Mouse (Mus musculus) intestine, embryonic 14.5 days (tissue): ENCODE data around the gene Aqp5. TPM values are rescaled to one million over a fixed set of nuclear protein-coding genes. Genes with fewer than 3 reads are reported as not detected.

ENCODE experiments used
- ATAC-seq: fragments of 200-750 bp; cut with Nextera tagmentation; replicated peaks from 2 replicates; pipeline ENCODE4 v1.8.0; 2017; ENCODE audit warnings: low read depth, moderate number of reproducible peaks, moderate TSS enrichment, moderate library complexity; ENCODE audit not compliant: low FRiP score, low TSS enrichment
- DNase-seq: peaks from one replicate; pipeline ENCODE4 v3.0.0-alpha.2; 2018; ENCODE audit warnings: low spot score
- H3K27ac ChIP-seq: fragments of 300-500 bp; sonication (generic); 2 replicates; pipeline ENCODE4 v1.5.1; 2014; ENCODE audit warnings: low read depth, mild to moderate bottlenecking, control low read depth
- H3K27me3 ChIP-seq: fragments of 300-500 bp; sonication (generic); replicated peaks from 2 replicates; pipeline ENCODE4 v1.6.1; 2014; ENCODE audit warnings: low read length, control low read depth; ENCODE audit not compliant: control insufficient read depth, insufficient read depth
- H3K36me3 ChIP-seq: fragments of 300-500 bp; sonication (generic); 2 replicates; pipeline ENCODE4 v1.6.1; 2014; ENCODE audit warnings: low read length, control low read depth; ENCODE audit not compliant: control insufficient read depth, insufficient read depth
- H3K4me1 ChIP-seq: fragments of 300-500 bp; sonication (generic); replicated peaks from 2 replicates; pipeline ENCODE4 v1.6.1; 2014; ENCODE audit warnings: low read length, control low read depth, mixed read lengths; ENCODE audit not compliant: control insufficient read depth, insufficient read depth
- H3K4me2 ChIP-seq: fragments of 300-500 bp; sonication (generic); 2 replicates; pipeline ENCODE4 v1.6.1; 2014; ENCODE audit warnings: low read length
- H3K4me3 ChIP-seq: fragments of 300-500 bp; sonication (generic); 2 replicates; pipeline ENCODE4 v1.5.1; 2014; ENCODE audit warnings: low read depth, low read length, control low read depth, mixed read lengths
- H3K9ac ChIP-seq: fragments of 300-500 bp; sonication (generic); 2 replicates; pipeline ENCODE4 v1.6.1; 2014; ENCODE audit warnings: mild to moderate bottlenecking, low read length
- H3K9me3 ChIP-seq: fragments of 300-500 bp; sonication (generic); 2 replicates; pipeline ENCODE4 v1.6.1; 2016; ENCODE audit warnings: low read length, control low read depth; ENCODE audit not compliant: control insufficient read depth
- WGBS: fragments of 180-500 bp; shearing (Covaris S2); extraction: QIAGEN DNeasy Blood & Tissue Kit; methylation state at CpG from one replicate; pipeline ENCODE4 v1.1.7; 2014; 5-methylcytosine and 5-hydroxymethylcytosine counted together
- polyA plus RNA-seq: library from polyadenylated mRNA; unstranded; fragments of >200 nt; fragmentation: Nextera tagmentation; extraction: Ambion mirVana; gene quantifications from 2 replicates; pipeline ENCODE4 v1.2.1, GENCODE M21; 2014

Aqp5 gene
- polyA plus RNA-seq, 1 experiment from 2014 or later: 0.16 TPM

DNA sequence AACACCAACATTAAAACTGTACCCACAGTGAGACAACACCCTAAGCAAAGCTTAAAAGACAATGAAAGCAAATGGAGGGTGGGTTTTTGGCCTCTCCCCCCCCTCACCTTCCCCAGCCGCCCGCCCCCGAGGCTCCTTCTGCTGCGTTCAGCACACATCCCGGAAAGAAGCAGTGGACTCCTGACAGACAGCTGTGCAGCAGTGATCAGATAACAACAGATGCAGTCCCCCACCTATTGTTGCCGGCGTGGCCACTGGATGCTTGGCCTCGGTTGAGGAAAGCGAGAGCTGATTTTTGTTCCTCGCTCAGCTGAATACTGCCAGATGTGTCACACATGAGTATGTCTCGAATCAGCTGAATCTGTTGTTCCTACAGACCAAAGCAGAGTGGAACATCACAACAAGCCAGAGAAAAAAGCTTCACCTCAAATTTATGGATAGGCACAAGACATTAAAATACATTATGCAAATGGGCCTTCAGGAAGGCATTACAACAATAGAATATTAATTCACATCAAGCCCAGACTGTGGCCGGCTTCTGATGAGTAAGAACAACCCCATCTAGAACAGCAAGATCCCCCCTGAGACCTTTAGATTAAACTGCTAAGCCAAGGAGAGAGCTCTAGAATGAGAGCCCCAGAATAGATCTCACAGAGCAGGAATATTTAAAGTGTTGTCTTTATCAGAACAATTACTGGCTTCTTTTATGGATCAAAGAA lies 47.0 kb downstream of the Aqp5 start:
- Histone ChIP-seq H3K9me3 (no peaks in the 10 kb centered on the region), H3K9ac (no peak overlapping the region), H3K4me1 (no peaks in the 10 kb centered on the region), H3K4me3 (no peak overlapping the region), H3K27ac (no peak overlapping the region), H3K36me3 (peaks cover 86% of the 10 kb centered on the region), H3K4me2 (no peak overlapping the region), H3K27me3 (no peaks in the 10 kb centered on the region)
- DNase-seq: no peak
- WGBS: 91% methylated on average over 12 of the region's 12 CpGs
- ATAC-seq: no peak

GRCm38 (mm10) chr15:99638124-99638485 lies 47.5 kb downstream of the Aqp5 start:
- Histone ChIP-seq H3K9ac (no peak overlapping the region), H3K4me2 (no peak overlapping the region), H3K4me3 (no peak overlapping the region), H3K9me3 (no peaks in the 10 kb centered on the region), H3K4me1 (no peaks in the 10 kb centered on the region), H3K27ac (no peak overlapping the region), H3K27me3 (no peaks in the 10 kb centered on the region), H3K36me3 (peaks cover 80% of the 10 kb centered on the region)
- no peak for DNase-seq
- 93% methylated on average over 5 of the region's 5 CpGs for WGBS
- no peak for ATAC-seq

- ATAC-seq: no peak
- 74% methylated on average over 6 of the region's 6 CpGs for WGBS
Measured at GRCm38 (mm10) chr15:99642622-99643021, 52.0 kb downstream of the Aqp5 start.

DNA sequence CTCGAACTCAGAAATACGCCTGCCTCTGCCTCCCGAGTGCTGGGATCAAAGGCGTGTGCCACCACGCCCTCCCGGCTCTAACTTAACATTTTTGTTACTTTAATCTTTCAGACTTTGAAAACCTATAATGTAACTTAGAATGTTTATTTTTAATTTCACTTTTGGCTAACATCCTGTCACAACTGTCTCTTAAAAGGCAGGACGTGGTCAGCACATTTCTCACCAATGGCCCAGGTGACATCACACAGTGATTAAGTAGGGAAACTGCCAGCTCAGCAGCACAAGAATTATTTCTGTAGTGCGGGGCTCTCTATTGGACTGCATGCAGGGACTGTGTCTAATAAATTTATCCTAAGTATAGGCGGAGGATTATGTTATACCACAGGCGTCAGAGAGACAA lies 53.2 kb downstream of the Aqp5 start:
- H3K27ac ChIP-seq: no peak overlapping the region
- DNase-seq (no peak), ATAC-seq (no peak)
- H3K9me3 ChIP-seq: no peaks in the 10 kb centered on the region
- no peak overlapping the region for H3K4me3 ChIP-seq
- WGBS: 78% methylated on average over 10 of the region's 10 CpGs
- H3K27me3 ChIP-seq: no peaks in the 10 kb centered on the region
- peaks cover 33% of the 10 kb centered on the region for H3K4me1 ChIP-seq
- no peak overlapping the region for H3K4me2 ChIP-seq
- H3K36me3 ChIP-seq: peaks cover 26% of the 10 kb centered on the region
- H3K9ac ChIP-seq: no peak overlapping the region

More at GRCm38 (mm10) chr15:99642622-99643021, 52.0 kb downstream of the Aqp5 start:
- Histone ChIP-seq H3K9me3 (no peaks in the 10 kb centered on the region), H3K4me1 (peaks cover 23% of the 10 kb centered on the region), H3K4me3 (no peak overlapping the region), H3K9ac (no peak overlapping the region), H3K27me3 (no peaks in the 10 kb centered on the region), H3K4me2 (no peak overlapping the region), H3K27ac (no peak overlapping the region), H3K36me3 (peaks cover 37% of the 10 kb centered on the region)
- no peak for DNase-seq

Other genes with a start within 250 kb of the Aqp5 start
- gene Fmnl3, start 220.3 kb upstream of the Aqp5 start, polyA plus RNA-seq: 15.9 and 19.5 TPM in 2 replicates
- 368 and 370 TPM in 2 replicates for gene Tmbim6, start 197.9 kb upstream of the Aqp5 start, polyA plus RNA-seq
- 8.9 and 9.3 TPM in 2 replicates for gene Nckap5l, start 133.0 kb upstream of the Aqp5 start, polyA plus RNA-seq
- 12.4 and 13.7 TPM in 2 replicates for gene Bcdin3d, start 116.1 kb upstream of the Aqp5 start, polyA plus RNA-seq
- gene Faim2, start 62.6 kb upstream of the Aqp5 start, polyA plus RNA-seq: 0.41 and 0.42 TPM in 2 replicates
- not detected in 2 replicates for gene Aqp2, start 11.7 kb upstream of the Aqp5 start, polyA plus RNA-seq
- not detected in 2 replicates for gene Aqp6, start 10.6 kb downstream of the Aqp5 start, polyA plus RNA-seq
- 104 and 111 TPM in 2 replicates for gene Racgap1, start 60.9 kb downstream of the Aqp5 start, polyA plus RNA-seq
- 1.3 and 1.7 TPM in 2 replicates for gene Asic1, start 79.6 kb downstream of the Aqp5 start, polyA plus RNA-seq
- gene Smarcd1, start 111.3 kb downstream of the Aqp5 start, polyA plus RNA-seq: 39.0 and 42.3 TPM in 2 replicates
- not detected in 2 replicates for gene Gm17349, start 114.7 kb downstream of the Aqp5 start, polyA plus RNA-seq
- gene Gpd1, start 126.7 kb downstream of the Aqp5 start, polyA plus RNA-seq: 0.17 and 0.35 TPM in 2 replicates
- 190 and 206 TPM in 2 replicates for gene Cox14, start 134.8 kb downstream of the Aqp5 start, polyA plus RNA-seq
- 64.7 and 68.7 TPM in 2 replicates for gene Cers5, start 182.1 kb downstream of the Aqp5 start, polyA plus RNA-seq